Mouse (Mus musculus): ENCODE measurements around the gene Iqcj.

Iqcj gene

GRCm38 (mm10) chr3:67892026-67892705, at the start of gene Iqcj, which contains the start of gene Iqschfp:
TSS of gene Iqcj (plus strand) at chr3:67892220.
TSS of gene Iqschfp (plus strand) at chr3:67892232.
- no peak for DNase-seq (ENCODE audit: low spot score)

- DNase-seq (ENCODE audit: low spot score), result no peak
Observed at GRCm38 (mm10) chr3:67852397-67852796, 39.6 kb upstream of the Iqcj start.

GRCm38 (mm10) chr3:67861524-67861923, 30.5 kb upstream of the Iqcj start:
- DNase-seq (ENCODE audit: low spot score), result no peak

GRCm38 (mm10) chr3:67867420-67868065, 24.5 kb upstream of the Iqcj start:
- DNase-seq (ENCODE audit: low spot score), result peak; percentile 57

- no peak for DNase-seq (ENCODE audit: low spot score)
Observed at GRCm38 (mm10) chr3:67869424-67869823, 22.6 kb upstream of the Iqcj start.

- no peak for DNase-seq (ENCODE audit: low spot score)
Observed at GRCm38 (mm10) chr3:67877253-67877652, 14.8 kb upstream of the Iqcj start.

GRCm38 (mm10) chr3:67884335-67884734, 7.7 kb upstream of the Iqcj start:
- DNase-seq (ENCODE audit: low spot score), result no peak

- DNase-seq (ENCODE audit: low spot score), result no peak
Observed at GRCm38 (mm10) chr3:67886176-67886575, 5.8 kb upstream of the Iqcj start.

GRCm38 (mm10) chr3:67887251-67887650, 4.8 kb upstream of the Iqcj start:
- peak; percentile 16 for DNase-seq (ENCODE audit: low spot score)

- DNase-seq (ENCODE audit: low spot score), result no peak
Observed at GRCm38 (mm10) chr3:67892768-67893167, 748 bp downstream of the Iqcj start.

GRCm38 (mm10) chr3:67902517-67902916, 10.5 kb downstream of the Iqcj start:
- DNase-seq (ENCODE audit: low spot score), result no peak

GRCm38 (mm10) chr3:67908586-67908985, 16.6 kb downstream of the Iqcj start:
- no peak for DNase-seq (ENCODE audit: low spot score)

GRCm38 (mm10) chr3:67918098-67918497, 26.1 kb downstream of the Iqcj start:
- DNase-seq (ENCODE audit: low spot score), result no peak

GRCm38 (mm10) chr3:67918634-67919259, 26.7 kb downstream of the Iqcj start:
- DNase-seq (ENCODE audit: low spot score), result no peak

GRCm38 (mm10) chr3:67923095-67923494, 31.1 kb downstream of the Iqcj start:
- DNase-seq (ENCODE audit: low spot score), result no peak

- no peak for DNase-seq (ENCODE audit: low spot score)
Observed at GRCm38 (mm10) chr3:67925453-67925852, 33.4 kb downstream of the Iqcj start.

GRCm38 (mm10) chr3:67930424-67931133, 38.6 kb downstream of the Iqcj start:
- DNase-seq (ENCODE audit: low spot score), result no peak

GRCm38 (mm10) chr3:67931181-67931580, 39.2 kb downstream of the Iqcj start:
- DNase-seq (ENCODE audit: low spot score), result no peak

- no peak for DNase-seq (ENCODE audit: low spot score)
Observed at GRCm38 (mm10) chr3:67931914-67932313, 39.9 kb downstream of the Iqcj start.

- DNase-seq (ENCODE audit: low spot score), result no peak
Observed at GRCm38 (mm10) chr3:67935829-67936228, 43.8 kb downstream of the Iqcj start.

GRCm38 (mm10) chr3:67947000-67947399, 55.0 kb downstream of the Iqcj start:
- no peak for DNase-seq (ENCODE audit: low spot score)

GRCm38 (mm10) chr3:67952517-67952940, 60.5 kb downstream of the Iqcj start:
- peak; percentile 46 for DNase-seq (ENCODE audit: low spot score)
